Comparison of ENCODE assay signal across 8 mouse cellular contexts in genomic region chr2:28098547-28099505, GRCm38 (mm10). TPM values are rescaled to one million over a fixed set of nuclear protein-coding genes. Genes with fewer than 3 reads are reported as not detected.
A peak's percentile ranks its signal among the peaks of the same experiment; 100 is the strongest.
DNase-seq lines count a peak whose midpoint lies in the region; ATAC-seq lines count a peak whose summit lies in the region.

No protein-coding gene starts in this region.

- H3K9ac ChIP-seq in lung, embryonic 16.5 days (ENCODE audit: low read length), result peak overlapping the region; percentile 18; the same call in 1 of the 2 replicates
- H3K9ac ChIP-seq in hindbrain, embryonic 13.5 days, result peak overlapping the region; percentile 63
- H3K9ac ChIP-seq in liver, embryonic 16.5 days (ENCODE audit: low read depth, low read length), result no peak overlapping the region
- no peak overlapping the region; the same call in 1 of the 2 replicates for H3K9ac ChIP-seq in stomach, embryonic 16.5 days (ENCODE audit: low read length)

- peak overlapping the region; percentile 34 for H3K4me2 ChIP-seq in lung, embryonic 16.5 days (ENCODE audit: low read depth, low read length)
- peak overlapping the region; percentile 53 for H3K4me2 ChIP-seq in hindbrain, embryonic 13.5 days
- peak overlapping the region; percentile 13; the same call in 1 of the 2 replicates for H3K4me2 ChIP-seq in liver, embryonic 16.5 days (ENCODE audit: low read depth, low read length)
- H3K4me2 ChIP-seq in stomach, embryonic 16.5 days (ENCODE audit: low read depth, low read length), result peak overlapping the region; percentile 30

- WGBS in lung, embryonic 16.5 days, result 9% methylated on average over 24 of the region's 24 CpGs
- WGBS in hindbrain, embryonic 13.5 days, result 2% methylated on average over 24 of the region's 24 CpGs
- 17% methylated on average over 24 of the region's 24 CpGs for WGBS in liver, embryonic 16.5 days (ENCODE audit: insufficient replicate concordance)
- WGBS in stomach, embryonic 16.5 days, result 6% methylated on average over 24 of the region's 24 CpGs

- no peak for ATAC-seq in lung, embryonic 16.5 days (ENCODE audit: low read depth)
- peak; percentile 64 for ATAC-seq in hindbrain, embryonic 13.5 days (ENCODE audit: low FRiP score)
- no peak for ATAC-seq in liver, embryonic 16.5 days (ENCODE audit: low read depth)
- no peak for ATAC-seq in stomach, embryonic 16.5 days (ENCODE audit: insufficient read depth, low FRiP score)
- no peak for ATAC-seq in inflammation-experienced regulatory T-cells, adult 6 months
- no peak for ATAC-seq in cerebellum, adult (ENCODE audit: insufficient number of reproducible peaks, low FRiP score, low TSS enrichment)

- no peak for DNase-seq in lung, postnatal 10 days
- no peak for DNase-seq in B cell, adult 2 months

- H3K4me3 ChIP-seq in lung, embryonic 16.5 days (ENCODE audit: low read length), result peak overlapping the region; percentile 17
- peak overlapping the region; percentile 18 for H3K4me3 ChIP-seq in hindbrain, embryonic 13.5 days
- H3K4me3 ChIP-seq in liver, embryonic 16.5 days (ENCODE audit: low read depth, low read length), result no peak overlapping the region
- peak overlapping the region; percentile 7; the same call in 1 of the 2 replicates for H3K4me3 ChIP-seq in stomach, embryonic 16.5 days (replicated peaks; ENCODE audit: low read length)

- peaks cover 6% of the 10 kb centered on the region for H3K4me1 ChIP-seq in lung, embryonic 16.5 days (replicated peaks; ENCODE audit: control insufficient read depth, insufficient read depth, low read length)
- peaks cover 29% of the 10 kb centered on the region for H3K4me1 ChIP-seq in hindbrain, embryonic 13.5 days (replicated peaks)
- peaks cover 48% of the 10 kb centered on the region for H3K4me1 ChIP-seq in liver, embryonic 16.5 days (ENCODE audit: control insufficient read depth, low read depth, low read length)
- peaks cover 8% of the 10 kb centered on the region for H3K4me1 ChIP-seq in stomach, embryonic 16.5 days (ENCODE audit: control insufficient read depth, insufficient read depth, low read length)

- no peak overlapping the region for H3K27ac ChIP-seq in lung, embryonic 16.5 days (ENCODE audit: low read length)
- peak overlapping the region; percentile 83 for H3K27ac ChIP-seq in hindbrain, embryonic 13.5 days
- H3K27ac ChIP-seq in liver, embryonic 16.5 days (ENCODE audit: low read length), result no peak overlapping the region
- H3K27ac ChIP-seq in stomach, embryonic 16.5 days (ENCODE audit: low read length), result no peak overlapping the region

- no peaks in the 10 kb centered on the region for H3K36me3 ChIP-seq in lung, embryonic 16.5 days (ENCODE audit: control insufficient read depth, insufficient read depth, low read length)
- no peaks in the 10 kb centered on the region for H3K36me3 ChIP-seq in hindbrain, embryonic 13.5 days
- no peaks in the 10 kb centered on the region for H3K36me3 ChIP-seq in liver, embryonic 16.5 days (ENCODE audit: control insufficient read depth, insufficient read depth)
- H3K36me3 ChIP-seq in stomach, embryonic 16.5 days (ENCODE audit: control insufficient read depth, insufficient read depth, low read length), result no peaks in the 10 kb centered on the region

- H3K27me3 ChIP-seq in lung, embryonic 16.5 days (ENCODE audit: control insufficient read depth, insufficient read depth, low read depth, low read length), result no peaks in the 10 kb centered on the region
- H3K27me3 ChIP-seq in hindbrain, embryonic 13.5 days, result 0 out of 2 replicates have a peak, but pooled peaks cover 2% of the 10 kb centered on the region
- no peaks in the 10 kb centered on the region; the same call in 1 of the 2 replicates for H3K27me3 ChIP-seq in liver, embryonic 16.5 days (ENCODE audit: control insufficient read depth, insufficient read depth, low read depth, low read length)
- H3K27me3 ChIP-seq in stomach, embryonic 16.5 days (ENCODE audit: control insufficient read depth, insufficient read depth, low read length), result no peaks in the 10 kb centered on the region

- no peaks in the 10 kb centered on the region for H3K9me3 ChIP-seq in lung, embryonic 16.5 days (ENCODE audit: control insufficient read depth, low read length)
- no peaks in the 10 kb centered on the region for H3K9me3 ChIP-seq in hindbrain, embryonic 13.5 days
- no peaks in the 10 kb centered on the region for H3K9me3 ChIP-seq in liver, embryonic 16.5 days (replicated peaks; ENCODE audit: control insufficient read depth, low read length)
- H3K9me3 ChIP-seq in stomach, embryonic 16.5 days (replicated peaks; ENCODE audit: control insufficient read depth, low read length), result no peaks in the 10 kb centered on the region

RNA-seq across cellular contexts. Expression of gene Fcnb, which starts 14.1 kb away (rescaled TPM):
- polyA plus RNA-seq in lung, embryonic 16.5 days (2015; fragmentation: Nextera tagmentation; extraction: Ambion mirVana), result 0.25 and 1.4 TPM in 2 replicates
- 0.19 TPM in 1 of 2 replicates, not detected in the other for polyA plus RNA-seq in hindbrain, embryonic 13.5 days (2015; fragmentation: Nextera tagmentation; extraction: Ambion mirVana)
- polyA plus RNA-seq in liver, embryonic 16.5 days (2015; fragmentation: Nextera tagmentation; extraction: Ambion mirVana), result 66.0 and 66.9 TPM in 2 replicates
- 1.8 and 2.5 TPM in 2 replicates for polyA plus RNA-seq in stomach, embryonic 16.5 days (2015; fragmentation: Nextera tagmentation; extraction: Ambion mirVana)
- not detected for polyA plus RNA-seq in inflammation-experienced regulatory T-cells, adult 6 months (2017; shearing (Covaris generic))

Comparison
In these comparisons a context has a peak if more than half of its experiments do, and no peak if none do; other contexts are left out.
1. H3K9ac ChIP-seq: peak in lung, embryonic 16.5 days (single experiment) and hindbrain, embryonic 13.5 days (single experiment); none in liver, embryonic 16.5 days (single experiment) and stomach, embryonic 16.5 days (single experiment).
2. RNA of gene Fcnb, which starts 14.1 kb away (polyA plus RNA-seq): 66.0 to 66.9 TPM in liver, embryonic 16.5 days; 1.8 to 2.5 TPM in stomach, embryonic 16.5 days, 0.25 to 1.4 TPM in lung, embryonic 16.5 days, 0.19 TPM in hindbrain, embryonic 13.5 days and not detected in inflammation-experienced regulatory T-cells, adult 6 months; every median in the first group is over 10 times any median in the second.
3. Peak in every context shown above with its lines, with median percentiles within 50 percentile points of each other: H3K4me2 ChIP-seq.